Mouse (Mus musculus) CD4-positive helper T cell, adult 2 months (primary cell): ENCODE measurements around the gene Olfr582.

Experiments
- DNase-seq: peaks from one replicate; pipeline ENCODE4 v3.0.0-alpha.2; 2012; ENCODE audit warnings: low read depth, missing footprints, low spot score

Gene Olfr582

DNA sequence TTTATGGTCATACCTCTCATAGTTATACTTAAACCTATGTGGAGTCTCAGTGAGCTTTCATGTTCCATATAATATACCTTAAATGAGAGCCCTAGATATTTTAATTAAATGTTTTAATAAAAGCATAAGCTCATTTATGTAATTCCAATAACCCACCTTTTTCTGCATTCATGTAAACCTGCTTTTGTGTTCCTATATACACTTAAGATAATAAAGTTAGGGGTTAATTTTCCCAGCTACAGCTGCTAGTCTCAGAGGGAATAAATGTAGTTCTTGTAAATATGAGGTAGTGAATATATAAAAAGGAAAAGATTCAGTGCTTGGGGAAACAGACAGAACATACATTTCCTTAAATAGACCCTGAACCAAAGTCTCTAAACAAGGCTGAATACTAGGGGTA, at the start of gene Olfr582:
Gene Olfr582 (plus strand): TSS at position 301 of the 400 bp plus-strand sequence.
- DNase-seq = no peak

DNA sequence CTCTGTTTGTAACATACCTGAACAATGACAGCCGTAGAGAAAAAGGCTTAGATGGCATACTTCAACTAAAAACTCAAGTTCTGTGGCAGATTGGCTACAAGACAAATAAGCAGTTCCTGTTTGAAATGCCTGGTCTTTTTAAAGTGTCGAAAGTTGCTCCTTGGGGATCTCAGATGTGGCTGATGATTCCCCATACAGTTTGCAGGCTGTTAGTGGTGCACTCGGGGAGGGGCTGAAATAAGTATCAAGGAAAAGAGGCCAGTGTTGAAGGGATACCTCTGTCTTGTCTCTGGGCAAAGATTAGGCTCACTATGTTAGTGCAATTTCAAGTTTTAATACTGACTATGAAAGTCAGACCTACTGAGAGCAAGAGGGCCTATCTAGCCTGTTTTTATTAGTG, 48.6 kb upstream of the Olfr582 start, which contains the start of gene Olfr578:
Gene Olfr578 (minus strand): TSS at position 101 of the 400 bp plus-strand sequence.
- DNase-seq = no peak

DNA sequence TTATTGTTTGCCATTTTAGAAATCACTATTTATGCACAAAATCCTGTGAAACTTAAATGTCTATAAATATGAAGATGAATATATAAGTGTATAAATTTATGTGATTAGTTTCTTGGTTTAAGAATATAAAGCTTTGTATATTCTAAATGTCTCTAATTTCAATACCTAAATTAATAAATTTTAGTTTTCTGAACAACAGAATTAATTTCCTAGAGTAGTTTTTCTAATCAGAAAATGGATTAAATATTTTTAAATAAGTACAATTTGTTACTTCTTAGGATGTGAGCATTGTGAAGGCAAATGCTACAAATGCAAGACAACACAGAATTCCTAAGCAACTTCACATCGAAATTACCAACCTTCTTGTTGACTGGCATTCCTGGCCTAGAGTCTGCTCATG, 13.2 kb downstream of the Olfr582 start, which contains the start of gene Olfr583:
Gene Olfr583 (plus strand): TSS at position 301 of the 400 bp plus-strand sequence.
- no peak for DNase-seq

DNA sequence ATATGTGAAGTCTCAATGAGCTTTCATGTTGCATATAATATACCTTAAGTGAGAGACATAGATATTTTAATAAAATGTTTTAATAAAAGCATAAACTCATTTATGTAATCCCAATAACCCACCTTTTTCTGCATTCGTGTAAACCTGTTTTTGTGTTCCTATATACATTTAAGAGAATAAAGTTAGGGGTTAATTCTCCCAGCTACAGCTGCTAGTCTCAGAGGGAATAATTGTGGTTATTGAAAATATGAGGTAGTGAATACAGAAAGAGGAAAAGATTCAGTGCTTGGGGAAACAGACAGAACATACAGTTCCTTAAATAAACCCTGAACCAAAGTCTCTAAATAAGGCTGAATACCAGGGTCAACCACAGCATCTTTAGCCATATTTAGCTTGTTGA, 43.8 kb downstream of the Olfr582 start, which contains the start of gene Olfr584:
Gene Olfr584 (plus strand): TSS at position 301 of the 400 bp plus-strand sequence.
- DNase-seq = no peak
